Mouse (Mus musculus): ENCODE results near the gene Dpf2. TPM values are rescaled to one million over a fixed set of nuclear protein-coding genes. Genes with fewer than 3 reads are reported as not detected.

The Dpf2 gene
- total RNA-seq, 2 experiments from 2014 or later: 71.9 to 78.2 TPM

- peak; percentile 95 for DNase-seq
- intact Hi-C loops (cut with DNase I; ENCODE audit: low total_unique reads): no loop called here
Observed at GRCm38 (mm10) chr19:5874969-5875480, 37.8 kb downstream of the Dpf2 start, which contains the start of gene Frmd8. TSS of gene Frmd8 (minus strand) at chr19:5875274.

- DNase-seq: no peak
- intact Hi-C loops (cut with DNase I; ENCODE audit: low total_unique reads): no loop called here
Observed at GRCm38 (mm10) chr19:5874391-5874968, 38.3 kb downstream of the Dpf2 start.

DNA sequence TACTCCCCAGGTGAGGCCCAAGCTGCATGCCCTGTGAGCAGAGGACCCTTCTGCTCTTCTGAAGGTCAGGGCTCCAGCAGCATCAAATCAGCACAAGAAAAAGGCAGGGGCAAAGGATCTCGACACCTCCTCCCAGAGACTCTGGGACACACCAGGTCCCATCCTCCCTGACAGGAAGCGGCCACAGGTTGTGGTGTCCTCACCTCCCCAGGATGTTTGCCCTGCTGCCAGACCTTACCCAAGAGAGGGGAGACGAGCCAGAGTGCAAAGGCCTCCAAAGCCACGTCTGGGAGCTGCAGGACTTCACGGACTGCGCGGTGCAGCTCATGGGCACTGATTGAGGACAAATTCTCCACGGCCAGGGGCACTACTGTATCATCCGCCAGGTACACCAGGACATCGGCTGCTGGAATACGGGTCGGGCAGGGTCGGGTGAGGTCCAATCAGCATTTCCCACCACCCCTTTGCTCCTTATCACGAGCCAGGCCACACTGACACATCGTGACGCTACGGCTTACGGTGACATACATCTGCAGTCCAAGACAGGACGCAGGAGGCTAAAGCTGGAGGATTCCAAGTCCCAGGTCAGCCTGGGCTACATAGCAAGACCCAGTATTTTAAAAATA lies 39.8 kb downstream of the Dpf2 start:
- DNase-seq: no peak
- intact Hi-C loops (cut with DNase I; ENCODE audit: low total_unique reads): no loop called here

DNA sequence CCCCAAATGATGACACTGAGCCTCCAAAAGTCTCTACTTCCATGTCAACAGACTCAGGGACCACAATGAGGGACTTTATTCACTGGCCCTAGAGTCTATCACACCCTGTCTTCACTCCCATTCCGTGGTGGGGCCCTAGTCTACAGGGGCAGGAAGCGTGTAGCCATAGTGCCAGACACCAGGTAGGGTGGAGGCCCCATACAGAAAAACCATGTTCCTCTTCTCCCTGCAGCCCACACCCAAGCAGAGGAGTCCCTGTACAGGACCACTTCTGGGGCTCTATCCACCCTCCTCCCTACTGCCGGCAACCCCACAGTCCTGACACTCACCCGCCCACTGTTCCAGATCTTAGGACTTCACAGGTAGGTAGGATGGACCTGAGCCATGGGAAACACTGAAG lies 40.3 kb downstream of the Dpf2 start:
- DNase-seq: no peak
- intact Hi-C loops (cut with DNase I; ENCODE audit: low total_unique reads): no loop called here

- DNase-seq: no peak
- intact Hi-C loops (cut with DNase I; ENCODE audit: low total_unique reads): no loop called here
Observed at GRCm38 (mm10) chr19:5871683-5872082, 41.1 kb downstream of the Dpf2 start.

DNA sequence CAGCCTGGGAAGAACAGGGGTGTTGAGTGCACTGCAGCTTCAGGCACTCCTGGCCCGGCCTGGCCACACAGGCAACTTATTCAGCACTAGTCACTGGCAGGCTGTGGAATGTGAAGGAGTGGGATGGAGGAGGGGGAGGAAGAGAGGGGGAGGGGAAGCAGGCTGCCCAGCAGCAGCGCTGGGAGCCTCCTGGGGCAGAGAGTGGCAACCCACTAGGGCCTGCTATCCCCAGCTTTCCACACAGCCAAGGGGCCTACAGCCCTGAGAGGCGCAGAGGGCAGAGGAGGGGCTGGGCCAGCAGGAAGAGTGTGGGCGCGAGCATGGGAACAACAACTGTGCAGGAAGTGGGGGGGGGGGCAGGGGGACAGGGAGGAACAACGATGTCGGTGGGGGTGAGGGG lies 41.5 kb downstream of the Dpf2 start:
- intact Hi-C loops (cut with DNase I; ENCODE audit: low total_unique reads): no loop called here
- no peak for DNase-seq

- intact Hi-C loops (cut with DNase I; ENCODE audit: low total_unique reads): no loop called here
- DNase-seq: no peak
Observed at GRCm38 (mm10) chr19:5868096-5868495, 44.7 kb downstream of the Dpf2 start.

GRCm38 (mm10) chr19:5864710-5865398 lies 48.0 kb downstream of the Dpf2 start:
- intact Hi-C loops (cut with DNase I; ENCODE audit: low total_unique reads): no loop called here
- DNase-seq: no peak

- intact Hi-C loops (cut with DNase I; ENCODE audit: low total_unique reads): no loop called here
Observed at GRCm38 (mm10) chr19:5863776-5864175, 49.0 kb downstream of the Dpf2 start.

DNA sequence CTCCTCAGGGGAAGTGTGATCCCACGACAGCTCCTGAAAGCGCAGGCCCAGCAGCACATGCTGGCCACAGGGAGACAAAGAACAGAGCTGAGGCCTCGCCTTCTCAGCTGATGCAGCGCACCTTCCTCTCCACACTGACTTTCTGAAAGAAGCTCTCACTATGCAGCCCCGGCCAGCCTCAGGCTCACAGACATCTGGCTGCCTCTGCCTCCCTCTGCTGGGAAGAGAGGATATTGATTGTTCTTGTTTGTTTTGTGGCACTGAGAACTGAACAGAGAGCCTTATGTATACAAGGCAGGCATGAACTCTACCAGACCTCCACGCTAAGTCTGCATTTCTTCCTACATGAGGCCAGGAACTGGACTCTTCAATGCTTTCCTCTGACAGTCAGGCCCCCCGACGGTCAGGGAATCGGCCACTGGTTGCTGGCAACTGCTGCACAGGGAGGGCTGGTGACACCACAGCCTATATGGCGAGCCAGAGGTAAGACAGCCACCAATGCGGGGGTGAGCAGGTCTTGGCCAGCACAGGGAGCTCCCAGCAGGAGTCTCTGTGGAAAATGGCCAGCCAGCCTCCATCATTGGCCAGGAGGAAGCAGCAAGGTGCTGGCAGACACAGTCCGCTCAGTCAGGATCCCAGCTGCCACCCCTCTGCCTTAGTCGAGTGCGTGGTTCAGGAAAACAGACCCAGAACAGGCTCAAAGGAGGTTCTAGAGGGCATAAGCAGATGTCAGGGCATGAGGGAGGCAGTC lies 50.3 kb downstream of the Dpf2 start:
- intact Hi-C loops (cut with DNase I; ENCODE audit: low total_unique reads): no loop called here
- no peak for DNase-seq

More at GRCm38 (mm10) chr19:5863776-5864175, 49.0 kb downstream of the Dpf2 start:
- no peak for DNase-seq

- no peak for DNase-seq
- intact Hi-C loops (cut with DNase I; ENCODE audit: low total_unique reads): no loop called here
Observed at GRCm38 (mm10) chr19:5856604-5857003, 56.2 kb downstream of the Dpf2 start.

DNA sequence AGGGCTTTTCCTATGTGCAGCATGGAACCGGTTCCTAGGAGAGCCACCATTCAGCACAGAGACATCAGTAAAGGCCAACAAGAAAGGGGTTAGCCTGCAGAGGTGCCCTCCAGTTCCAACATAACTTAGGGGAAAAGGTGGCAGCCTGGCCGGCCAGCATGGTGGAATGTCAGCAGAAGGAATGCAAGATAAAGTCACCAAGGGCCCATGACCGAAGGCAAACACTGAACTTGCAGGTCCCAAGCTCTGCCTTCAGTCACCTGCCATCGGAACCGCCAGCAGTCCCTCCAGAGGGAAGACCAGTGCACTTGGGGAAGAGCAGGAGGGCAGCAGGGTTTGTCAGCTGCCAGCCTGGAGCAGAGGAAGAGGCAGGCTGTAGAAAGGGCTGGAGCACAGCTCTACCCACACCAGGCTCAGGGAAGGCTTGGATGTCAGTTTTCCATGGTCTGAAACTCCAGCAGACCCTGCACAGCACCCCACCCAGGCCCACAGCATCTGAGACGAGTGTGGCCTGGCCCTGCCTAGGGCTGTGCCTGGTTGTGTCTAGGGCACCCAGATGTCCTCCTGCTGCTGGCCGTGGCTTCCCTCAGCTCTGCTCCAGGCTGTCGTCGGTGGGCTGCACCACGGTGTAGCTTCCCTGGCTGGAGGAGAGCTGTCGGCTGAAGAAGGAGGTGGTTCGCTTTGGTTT lies 60.6 kb downstream of the Dpf2 start:
- intact Hi-C loops (cut with DNase I; ENCODE audit: low total_unique reads): no loop called here
- DNase-seq: no peak

GRCm38 (mm10) chr19:5851481-5851971 lies 61.3 kb downstream of the Dpf2 start:
- DNase-seq: no peak
- intact Hi-C loops (cut with DNase I; ENCODE audit: low total_unique reads): no loop called here

DNA sequence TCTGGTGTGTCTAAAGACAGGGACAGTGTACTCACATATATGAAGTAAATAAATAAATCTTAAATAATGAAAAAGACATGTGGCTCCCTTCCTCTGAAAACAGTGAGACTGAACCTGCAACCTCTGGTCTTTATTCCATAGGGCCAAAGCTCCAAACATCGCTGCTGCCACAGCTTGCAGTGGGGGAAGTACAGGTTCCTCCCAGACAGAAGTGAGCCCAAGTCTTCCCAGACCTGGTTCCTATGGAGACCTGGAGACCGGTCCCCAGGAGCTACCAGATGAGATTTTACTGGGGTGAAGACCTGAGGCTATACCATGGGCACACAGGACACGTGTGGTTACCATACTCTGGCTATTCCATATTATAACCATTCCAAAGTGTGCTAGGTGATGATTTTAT lies 62.0 kb downstream of the Dpf2 start:
- no peak for DNase-seq
- intact Hi-C loops (cut with DNase I; ENCODE audit: low total_unique reads): no loop called here

GRCm38 (mm10) chr19:5849843-5850527 lies 62.8 kb downstream of the Dpf2 start:
- DNase-seq: peak; percentile 96
- intact Hi-C loops (cut with DNase I; ENCODE audit: low total_unique reads): no loop called here

DNA sequence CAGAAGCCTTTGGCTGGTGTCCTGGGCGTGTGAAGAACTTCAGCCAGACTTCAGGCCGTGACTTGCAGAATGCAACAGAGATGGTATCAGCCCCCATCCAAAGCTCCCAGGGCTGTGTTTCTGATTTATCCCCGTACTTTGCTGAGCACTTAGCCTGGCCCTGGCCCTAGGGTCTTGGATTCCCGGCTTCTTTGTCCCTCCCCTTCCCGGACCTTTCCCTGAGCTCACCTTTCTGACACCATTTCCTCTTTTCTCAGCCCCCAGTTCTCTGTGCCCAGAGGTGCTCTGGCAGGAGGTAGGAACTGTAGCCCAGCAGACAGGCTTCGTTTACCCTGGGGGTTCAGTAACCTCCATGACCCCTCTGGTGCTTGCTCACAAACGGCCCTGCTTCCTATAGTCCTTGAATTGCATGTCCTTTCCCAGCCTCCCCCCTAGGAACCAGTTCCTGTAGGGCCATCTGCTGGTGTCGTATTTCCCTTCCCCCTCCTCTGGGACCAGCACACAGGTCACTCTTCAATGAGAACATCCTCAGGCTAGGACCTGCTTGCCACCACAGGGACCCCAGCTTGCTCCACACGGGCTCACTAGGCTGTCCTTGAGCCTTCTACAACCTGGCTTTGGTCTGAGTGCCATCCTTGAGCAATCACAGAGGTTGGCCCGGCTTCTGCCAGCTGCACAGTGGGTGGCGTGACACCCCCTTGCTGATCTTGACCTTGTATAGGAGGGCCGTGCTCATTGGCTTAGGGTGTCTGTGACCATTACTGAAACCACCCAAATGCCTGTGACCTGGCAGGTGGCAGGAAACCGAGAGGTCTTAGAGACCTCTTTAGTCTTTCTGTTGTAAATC lies 63.8 kb downstream of the Dpf2 start:
- DNase-seq: peak; percentile 56
- intact Hi-C loops (cut with DNase I; ENCODE audit: low total_unique reads): no loop called here

DNA sequence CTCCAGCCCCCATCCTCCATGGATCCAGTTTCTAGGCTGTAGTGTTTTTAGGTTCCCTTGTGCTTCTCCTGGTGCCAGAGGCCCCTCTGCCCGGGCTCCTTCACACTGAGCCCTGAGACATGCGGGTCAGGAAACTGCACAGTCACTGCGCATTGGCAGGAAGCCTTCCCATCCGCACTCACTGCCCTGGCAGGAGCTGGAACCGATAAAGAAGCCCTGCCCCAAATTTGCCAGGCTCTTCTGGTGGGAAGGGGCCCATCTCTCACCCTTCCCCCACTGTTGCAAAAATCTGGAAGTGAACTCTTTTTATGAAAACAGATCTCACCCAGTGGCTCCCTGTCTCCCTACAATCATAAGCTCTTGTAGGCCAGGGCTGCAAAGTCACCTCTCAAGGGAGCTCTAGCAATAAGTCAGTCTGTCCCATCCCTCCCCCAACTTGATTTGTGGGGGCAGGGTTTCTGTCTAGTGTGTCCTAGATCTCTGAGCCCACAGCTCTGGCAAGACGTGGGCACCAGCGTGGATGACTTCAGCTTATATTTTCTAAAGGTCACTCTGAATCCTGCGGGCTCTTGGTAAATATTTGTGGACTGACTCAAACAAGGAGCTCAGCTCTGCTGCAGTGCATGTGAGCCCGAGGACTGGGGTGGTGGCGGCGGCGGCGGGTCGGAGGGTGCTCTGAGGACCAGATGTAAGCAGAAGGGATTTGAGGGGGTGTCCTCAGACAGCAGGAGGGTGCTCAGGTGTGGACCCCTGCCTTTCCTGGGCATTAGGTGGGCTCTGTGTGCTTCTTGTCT lies 64.6 kb downstream of the Dpf2 start:
- intact Hi-C loops (cut with DNase I; ENCODE audit: low total_unique reads): no loop called here

More for the DNA sequence above, 64.6 kb downstream of the Dpf2 start:
- DNase-seq: peak; percentile 69

Measured in gastrocnemius, postnatal 14 days (tissue).